Mouse (Mus musculus) MEL (cell line): ENCODE data around the gene Gucd1. TPM values are rescaled to one million over a fixed set of nuclear protein-coding genes. Genes with fewer than 3 reads are reported as not detected.

ENCODE experiments used
- DNase-seq: peaks from one replicate; pipeline ENCODE4 v3.0.0; 2011; ENCODE audit warnings: low read depth, low spot score
- H3K27ac ChIP-seq: 2 replicates; pipeline ENCODE4 v1.5.1; 2012; ENCODE audit warnings: low read depth, mild to moderate bottlenecking, control low read depth, low read length, moderate library complexity; ENCODE audit not compliant: control insufficient read depth
- H3K27me3 ChIP-seq, 2 experiments: fragments of 150-350 bp in 1 of 2; sonication (generic) in 1 of 2; 2 replicates each; pipeline ENCODE4 v1.6.1; 2012; ENCODE audit warnings: low read length in 2 of 2, mild to moderate bottlenecking in 2 of 2, improper control_type of control experiment in 1 of 2, moderate library complexity in 1 of 2; ENCODE audit not compliant: insufficient read depth in 2 of 2, control insufficient read depth in 1 of 2
- H3K36me3 ChIP-seq, 2 experiments: 2 replicates each; pipeline ENCODE4 v1.6.1; 2012 to 2014; ENCODE audit warnings: low read length in 2 of 2, improper control_type of control experiment in 1 of 2, inconsistent platforms in 1 of 2, mild to moderate bottlenecking in 1 of 2; ENCODE audit not compliant: insufficient read depth in 2 of 2, control insufficient read depth in 1 of 2
- H3K4me1 ChIP-seq, 2 experiments: fragments of 150-350 bp in 1 of 2; sonication (generic) in 1 of 2; 2 replicates each; pipeline ENCODE4 v1.6.1; 2012; ENCODE audit warnings: low read length in 2 of 2, improper control_type of control experiment in 1 of 2, mild to moderate bottlenecking in 1 of 2; ENCODE audit not compliant: insufficient read depth in 2 of 2, control insufficient read depth in 1 of 2
- H3K4me3 ChIP-seq, 2 experiments: fragments of 150-350 bp in 1 of 2; sonication (generic) in 1 of 2; 2 replicates each; pipeline ENCODE4 v1.5.1; 2012; ENCODE audit warnings: low read depth in 2 of 2, low read length in 2 of 2, mild to moderate bottlenecking in 2 of 2, moderate library complexity in 2 of 2, control low read depth in 1 of 2, improper control_type of control experiment in 1 of 2; ENCODE audit not compliant: control insufficient read depth in 1 of 2, insufficient read depth in 1 of 2
- H3K79me2 ChIP-seq: 2 replicates; pipeline ENCODE4 v1.6.1; 2012; ENCODE audit warnings: mild to moderate bottlenecking, low read length, moderate library complexity; ENCODE audit not compliant: control insufficient read depth, poor library complexity, insufficient read depth
- H3K9ac ChIP-seq: 2 replicates; pipeline ENCODE4 v1.6.1; 2012; ENCODE audit warnings: low read depth, mild to moderate bottlenecking, control low read depth, low read length, moderate library complexity; ENCODE audit not compliant: control insufficient read depth, poor library complexity, severe bottlenecking
- H3K9me3 ChIP-seq: fragments of 150-350 bp; sonication (generic); replicated peaks from 2 replicates; pipeline ENCODE4 v1.6.1; 2012; ENCODE audit warnings: mild to moderate bottlenecking, low read length, improper control_type of control experiment, moderate library complexity; ENCODE audit not compliant: insufficient read depth
- EP300 ChIP-seq, 2 experiments: IDR thresholded peaks; 2 replicates each; pipeline ENCODE4 v1.6.1; 2011; ENCODE audit warnings: improper control_type of control experiment in 2 of 2, low read length in 2 of 2, low read depth in 1 of 2, mild to moderate bottlenecking in 1 of 2
- GATA1 ChIP-seq: IDR thresholded peaks from 2 replicates; pipeline ENCODE4 v1.6.1; 2011; ENCODE audit warnings: low read depth, low read length, improper control_type of control experiment
- MAFK ChIP-seq: IDR thresholded peaks from 2 replicates; pipeline ENCODE4 v1.6.1; 2011; ENCODE audit warnings: low read depth, mild to moderate bottlenecking, low read length, improper control_type of control experiment, borderline replicate concordance
- MAZ ChIP-seq: IDR thresholded peaks from 2 replicates; pipeline ENCODE4 v1.6.1; 2012; ENCODE audit warnings: low read depth, mild to moderate bottlenecking, inconsistent platforms, low read length, improper control_type of control experiment
- MYB ChIP-seq: IDR thresholded peaks from 2 replicates; pipeline ENCODE4 v1.6.1; 2011; ENCODE audit warnings: mild to moderate bottlenecking, low read depth, low read length, improper control_type of control experiment
- MYC ChIP-seq: IDR thresholded peaks from 2 replicates; pipeline ENCODE4 v1.6.1; 2011; ENCODE audit warnings: low read depth, mild to moderate bottlenecking, low read length, improper control_type of control experiment, moderate library complexity
- NELFE ChIP-seq: IDR thresholded peaks from 2 replicates; pipeline ENCODE4 v1.6.1; 2011; ENCODE audit warnings: low read depth, low read length, improper control_type of control experiment
- POLR2A ChIP-seq, 2 experiments: IDR thresholded peaks; 2 replicates each; pipeline ENCODE4 v1.6.1; 2011 to 2012; ENCODE audit warnings: low read length in 2 of 2, mild to moderate bottlenecking in 2 of 2, control low read depth in 1 of 2, improper control_type of control experiment in 1 of 2, low read depth in 1 of 2, moderate library complexity in 1 of 2; ENCODE audit not compliant: control insufficient read depth in 1 of 2, insufficient read depth in 1 of 2, poor library complexity in 1 of 2
- POLR2AphosphoS5 ChIP-seq: IDR thresholded peaks from 2 replicates; pipeline ENCODE4 v1.6.1; 2012; ENCODE audit warnings: low read depth, borderline replicate concordance, mild to moderate bottlenecking, inconsistent platforms, low read length, moderate library complexity, mixed read lengths
- RCOR1 ChIP-seq: IDR thresholded peaks from 2 replicates; pipeline ENCODE4 v1.6.1; 2012; ENCODE audit warnings: low read depth, mild to moderate bottlenecking, inconsistent platforms, low read length, improper control_type of control experiment
- TCF12 ChIP-seq: IDR thresholded peaks from 2 replicates; pipeline ENCODE4 v1.6.1; 2014; ENCODE audit warnings: low read depth, mild to moderate bottlenecking, inconsistent platforms, low read length, improper control_type of control experiment, moderate library complexity
- USF2 ChIP-seq, 2 experiments: IDR thresholded peaks; 2 replicates each; pipeline ENCODE4 v1.6.1; 2011 to 2012; ENCODE audit warnings: improper control_type of control experiment in 2 of 2, low read length in 2 of 2, borderline replicate concordance in 1 of 2, inconsistent platforms in 1 of 2, low read depth in 1 of 2, mild to moderate bottlenecking in 1 of 2; ENCODE audit not compliant: insufficient read depth in 1 of 2
- polyA plus RNA-seq, 2 experiments: library from polyadenylated mRNA; stranded (reverse) in 1 of 2; unstranded in 1 of 2; fragments of >175 nt in 1 of 2; fragments of >200 nt in 1 of 2; gene quantifications; 2 replicates each; pipeline versions ENCODE4 v1.2.1 to v1.2.4; 2012; ENCODE audit warnings: low replicate concordance in 2 of 2, low read depth in 1 of 2; ENCODE audit not compliant: insufficient read length in 2 of 2, insufficient read depth in 1 of 2, missing spikeins in 1 of 2
- total RNA-seq: library from RNA; depleted of rRNA; stranded (reverse); fragments of 300-350 nt; gene quantifications from 2 replicates; pipeline ENCODE4 v1.2.3, GENCODE M21; 2012

Gene Gucd1
- total and polyA plus RNA-seq, 3 experiments = 18.7 to 30.7 TPM; not detected in 1

DNA sequence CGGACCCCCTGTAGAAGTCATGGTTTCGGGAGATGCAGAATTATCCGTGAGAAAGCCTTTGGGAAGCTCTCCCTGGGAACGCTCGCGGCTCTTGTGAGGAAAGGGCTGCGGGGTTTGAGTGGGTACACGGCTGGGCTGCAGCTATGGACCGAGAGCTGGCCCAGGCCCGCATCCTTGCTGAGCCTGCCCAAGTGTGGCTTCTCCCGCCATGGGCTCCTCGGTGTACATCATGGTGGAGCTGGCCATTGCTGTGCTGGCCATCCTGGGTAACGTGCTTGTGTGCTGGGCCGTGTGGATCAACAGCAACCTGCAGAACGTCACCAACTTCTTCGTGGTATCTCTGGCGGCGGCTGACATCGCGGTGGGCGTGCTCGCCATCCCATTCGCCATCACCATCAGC, 192.0 kb downstream of the Gucd1 start:
- H3K4me3 ChIP-seq = no peak overlapping the region
- no peaks in the 10 kb centered on the region for H3K36me3 ChIP-seq
- TF ChIP-seq MAZ = no peak

DNA sequence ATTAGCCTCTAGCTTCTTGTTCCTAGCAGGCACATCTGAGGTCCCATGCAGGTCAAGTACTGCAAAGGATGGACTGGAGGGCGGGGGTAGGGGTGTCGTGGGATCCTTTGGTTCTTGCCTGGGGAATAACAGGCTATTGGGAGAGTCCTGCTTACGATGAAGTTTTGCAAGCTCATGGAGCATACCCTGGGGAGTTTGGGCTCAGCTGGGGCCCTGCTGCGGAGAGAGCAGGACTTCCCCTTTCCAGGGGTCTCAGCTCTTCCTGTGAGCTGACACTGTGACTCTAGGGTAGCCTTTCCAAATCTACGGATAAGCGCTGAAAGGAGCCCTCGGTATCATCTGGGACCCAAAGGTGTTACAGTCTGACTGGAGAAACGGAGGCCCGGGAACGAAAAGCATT, 193.4 kb downstream of the Gucd1 start:
- H3K4me1 ChIP-seq = no peaks in the 10 kb centered on the region
- TF ChIP-seq MAZ = no peak
- no peak for TF ChIP-seq GATA1
- TF ChIP-seq POLR2AphosphoS5 = no peak
- no peak for TF ChIP-seq RCOR1
- TF ChIP-seq MAFK = no peak
- no peak for TF ChIP-seq EP300 (IDR thresholded peaks at IDR 0.05; ENCODE audit: low read depth in 1 of 2, low read length in 2 of 2)
- TF ChIP-seq NELFE = no peak
- no peak for TF ChIP-seq POLR2A (IDR thresholded peaks at IDR 0.05; ENCODE audit: control insufficient read depth in 1 of 2, insufficient read depth in 1 of 2, low read depth in 1 of 2, low read length in 2 of 2, poor library complexity in 1 of 2)
- H3K9me3 ChIP-seq = no peaks in the 10 kb centered on the region
- H3K79me2 ChIP-seq = no peaks in the 10 kb centered on the region
- no peak overlapping the region for H3K4me3 ChIP-seq
- no peak overlapping the region for H3K9ac ChIP-seq
- H3K27me3 ChIP-seq = no peaks in the 10 kb centered on the region
- no peaks in the 10 kb centered on the region for H3K36me3 ChIP-seq
- DNase-seq = no peak
- no peak overlapping the region for H3K27ac ChIP-seq

More for the DNA sequence above, 192.0 kb downstream of the Gucd1 start:
- Histone ChIP-seq H3K79me2 (no peaks in the 10 kb centered on the region), H3K27ac (no peak overlapping the region), H3K9ac (no peak overlapping the region), H3K27me3 (no peaks in the 10 kb centered on the region), H3K9me3 (no peaks in the 10 kb centered on the region), H3K4me1 (no peaks in the 10 kb centered on the region)
- no peak for DNase-seq

DNA sequence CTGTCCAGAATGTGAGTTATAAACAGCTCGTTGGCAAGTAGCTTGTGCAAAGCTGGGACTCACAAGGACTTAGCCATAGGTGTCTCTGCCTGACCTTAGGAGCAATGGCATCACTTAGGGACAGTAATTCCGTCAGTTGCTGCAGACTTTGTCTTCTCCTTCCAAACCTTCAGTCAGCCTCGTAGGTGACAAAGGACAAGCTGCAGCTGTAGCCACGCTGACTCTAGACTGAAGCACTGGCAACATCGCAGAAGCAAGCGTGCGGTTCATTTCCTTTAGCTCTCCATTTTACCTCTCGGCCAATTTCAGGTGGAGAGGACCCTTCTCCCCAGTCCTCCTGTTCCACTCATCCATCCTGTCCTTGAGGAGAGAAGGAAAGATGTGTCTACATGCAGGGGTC, 193.8 kb downstream of the Gucd1 start:
- H3K4me1 ChIP-seq = no peaks in the 10 kb centered on the region
- no peak overlapping the region for H3K9ac ChIP-seq
- H3K4me3 ChIP-seq = no peak overlapping the region
- H3K9me3 ChIP-seq = no peaks in the 10 kb centered on the region
- no peaks in the 10 kb centered on the region for H3K36me3 ChIP-seq
- no peak for DNase-seq
- no peak overlapping the region for H3K27ac ChIP-seq
- no peaks in the 10 kb centered on the region for H3K27me3 ChIP-seq
- no peaks in the 10 kb centered on the region for H3K79me2 ChIP-seq
- TF ChIP-seq EP300 (IDR thresholded peaks at IDR 0.05; ENCODE audit: low read depth in 1 of 2, low read length in 2 of 2) = no peak
- no peak for TF ChIP-seq MAZ
- TF ChIP-seq MYB = no peak
- no peak for TF ChIP-seq MAFK
- TF ChIP-seq TCF12 = no peak
- no peak for TF ChIP-seq MYC
- no peak for TF ChIP-seq USF2 (IDR thresholded peaks at IDR 0.05; ENCODE audit: borderline replicate concordance in 1 of 2, insufficient read depth in 1 of 2, low read depth in 1 of 2, low read length in 2 of 2)
- TF ChIP-seq, all 39 proteins: peak for 0
